Mouse (Mus musculus) heart, postnatal 0 days (tissue): ENCODE measurements around the gene Etv2.

ENCODE experiments used
- CTCF ChIP-seq: IDR thresholded peaks from 2 replicates; pipeline ENCODE4 v1.5.1; 2016; ENCODE audit warnings: antibody characterized with exemption, control low read depth, low read depth
- EP300 ChIP-seq: IDR thresholded peaks from 2 replicates; pipeline ENCODE4 v1.6.1; 2016; ENCODE audit warnings: antibody characterized with exemption, low read depth

GRCm38 (mm10) chr7:30671480-30671879 lies 35.8 kb upstream of the Etv2 start, which contains the start of gene Pmis2:
- TF ChIP-seq EP300 (no peak), CTCF (no peak)
